In genomic region chr10:128895952-128896693, GRCm38 (mm10) we compare ENCODE assay signal across 8 mouse cellular contexts. TPM values are rescaled to one million over a fixed set of nuclear protein-coding genes. Genes with fewer than 3 reads are reported as not detected.
DNase-seq lines count a peak whose midpoint lies in the region; ATAC-seq lines count a peak whose summit lies in the region.

No protein-coding gene starts in this region.

- DNase-seq in adrenal gland, postnatal 14 days = peak; percentile 56
- DNase-seq in adrenal gland, adult 18-20 months (ENCODE audit: low spot score in 2 of 2) = no peak
- DNase-seq in neural tube, embryonic 10.5 days (ENCODE audit: extremely low spot score, low spot score) = no peak
- no peak for DNase-seq in intestine, embryonic 14.5 days (ENCODE audit: low spot score)
- no peak for DNase-seq in urinary bladder, adult 18-20 months (ENCODE audit: low spot score in 2 of 2)
- no peak for DNase-seq in urinary bladder, postnatal 25 days (ENCODE audit: low spot score)

- H3K9ac ChIP-seq in neural tube, embryonic 12.5 days = no peak overlapping the region; the same call in 1 of the 2 replicates
- no peak overlapping the region for H3K9ac ChIP-seq in intestine, embryonic 14.5 days (ENCODE audit: low read length)
- peak overlapping the region; percentile 38 for H3K9ac ChIP-seq in limb, embryonic 12.5 days (replicated peaks)

- WGBS in neural tube, embryonic 12.5 days = 4% methylated on average over 17 of the region's 17 CpGs
- 4% methylated on average over 17 of the region's 17 CpGs for WGBS in intestine, embryonic 14.5 days
- 3% methylated on average over 17 of the region's 17 CpGs for WGBS in limb, embryonic 12.5 days

- H3K27me3 ChIP-seq in neural tube, embryonic 12.5 days (replicated peaks) = peaks cover 18% of the 10 kb centered on the region
- H3K27me3 ChIP-seq in intestine, embryonic 14.5 days (replicated peaks; ENCODE audit: control insufficient read depth, insufficient read depth, low read length) = peaks cover 19% of the 10 kb centered on the region
- H3K27me3 ChIP-seq in limb, embryonic 12.5 days = peaks cover 16% of the 10 kb centered on the region

- no peak overlapping the region for H3K27ac ChIP-seq in neural tube, embryonic 12.5 days
- H3K27ac ChIP-seq in intestine, embryonic 14.5 days (ENCODE audit: low read depth) = no peak overlapping the region
- no peak overlapping the region for H3K27ac ChIP-seq in limb, embryonic 12.5 days

- H3K4me2 ChIP-seq in neural tube, embryonic 12.5 days (replicated peaks) = peak overlapping the region; percentile 17
- H3K4me2 ChIP-seq in intestine, embryonic 14.5 days (ENCODE audit: low read length) = peak overlapping the region; percentile 11; the same call in 1 of the 2 replicates
- H3K4me2 ChIP-seq in limb, embryonic 12.5 days = peak overlapping the region; percentile 45

- no peaks in the 10 kb centered on the region for H3K36me3 ChIP-seq in neural tube, embryonic 12.5 days
- no peaks in the 10 kb centered on the region for H3K36me3 ChIP-seq in intestine, embryonic 14.5 days (ENCODE audit: control insufficient read depth, insufficient read depth, low read length)
- H3K36me3 ChIP-seq in limb, embryonic 12.5 days = no peaks in the 10 kb centered on the region

- H3K4me1 ChIP-seq in neural tube, embryonic 12.5 days = peaks cover 16% of the 10 kb centered on the region
- peaks cover 7% of the 10 kb centered on the region; the same call in 1 of the 2 replicates for H3K4me1 ChIP-seq in intestine, embryonic 14.5 days (replicated peaks; ENCODE audit: control insufficient read depth, insufficient read depth, low read length)
- H3K4me1 ChIP-seq in limb, embryonic 12.5 days (replicated peaks) = peaks cover 30% of the 10 kb centered on the region

- no peaks in the 10 kb centered on the region for H3K9me3 ChIP-seq in neural tube, embryonic 12.5 days
- no peaks in the 10 kb centered on the region for H3K9me3 ChIP-seq in intestine, embryonic 14.5 days (ENCODE audit: control insufficient read depth, low read length)
- H3K9me3 ChIP-seq in limb, embryonic 12.5 days = no peaks in the 10 kb centered on the region

- no peak overlapping the region for H3K4me3 ChIP-seq in neural tube, embryonic 12.5 days
- no peak overlapping the region for H3K4me3 ChIP-seq in intestine, embryonic 14.5 days (ENCODE audit: low read depth, low read length)
- H3K4me3 ChIP-seq in limb, embryonic 12.5 days (replicated peaks) = peak overlapping the region; percentile 27

- ATAC-seq in neural tube, embryonic 12.5 days (ENCODE audit: low FRiP score, low read depth) = peak; percentile 3; the same call in 1 of the 2 replicates
- ATAC-seq in intestine, embryonic 14.5 days (replicated peaks; ENCODE audit: low FRiP score, low TSS enrichment, low read depth) = no peak
- ATAC-seq in limb, embryonic 12.5 days (ENCODE audit: insufficient number of reproducible peaks, insufficient read depth, low FRiP score, low TSS enrichment, low read depth) = no peak

RNA-seq across cellular contexts. Expression of gene Gdf11, which starts 4.6 kb away (rescaled TPM):
- 3.0 and 3.9 TPM in 2 replicates for total RNA-seq in adrenal gland, postnatal 14 days (2021)
- 1 to 10 TPM; 1.4 to 1.9 TPM for total RNA-seq in adrenal gland, adult 18-20 months (2021)
- 20.1 and 20.4 TPM in 2 replicates for polyA plus RNA-seq in neural tube, embryonic 12.5 days (2016; fragmentation: Nextera tagmentation; extraction: Ambion mirVana)
- 4.5 and 5.3 TPM in 2 replicates for polyA plus RNA-seq in intestine, embryonic 14.5 days (2014; fragmentation: Nextera tagmentation; extraction: Ambion mirVana)
- 15.2 and 20.7 TPM in 2 replicates for polyA plus RNA-seq in limb, embryonic 12.5 days (2016; fragmentation: Nextera tagmentation; extraction: Ambion mirVana)

RNA-seq across cellular contexts. Expression of gene Cd63, which starts 4.7 kb away (rescaled TPM):
- total RNA-seq in adrenal gland, postnatal 14 days (2021) = 217 and 234 TPM in 2 replicates
- 100 to 1,000 TPM; 288 to 358 TPM for total RNA-seq in adrenal gland, adult 18-20 months (2021)
- polyA plus RNA-seq in neural tube, embryonic 12.5 days (2016; fragmentation: Nextera tagmentation; extraction: Ambion mirVana) = 199 and 208 TPM in 2 replicates
- polyA plus RNA-seq in intestine, embryonic 14.5 days (2014; fragmentation: Nextera tagmentation; extraction: Ambion mirVana) = 558 and 572 TPM in 2 replicates
- 522 and 547 TPM in 2 replicates for polyA plus RNA-seq in limb, embryonic 12.5 days (2016; fragmentation: Nextera tagmentation; extraction: Ambion mirVana)

RNA-seq across cellular contexts. Expression of gene Rdh5, which starts 26.6 kb away (rescaled TPM):
- total RNA-seq in adrenal gland, postnatal 14 days (2021) = 10.9 and 15.5 TPM in 2 replicates
- total RNA-seq in adrenal gland, adult 18-20 months (2021) = 10 to 100 TPM in 1 of 2 experiments, 1 to 10 TPM in 1; 9.8 to 11.8 TPM
- 13.5 and 15.7 TPM in 2 replicates for polyA plus RNA-seq in neural tube, embryonic 12.5 days (2016; fragmentation: Nextera tagmentation; extraction: Ambion mirVana)
- 8.9 and 11.5 TPM in 2 replicates for polyA plus RNA-seq in intestine, embryonic 14.5 days (2014; fragmentation: Nextera tagmentation; extraction: Ambion mirVana)
- polyA plus RNA-seq in limb, embryonic 12.5 days (2016; fragmentation: Nextera tagmentation; extraction: Ambion mirVana) = 9.3 and 11.4 TPM in 2 replicates

RNA-seq across cellular contexts. Expression of gene Bloc1s1, which starts 27.7 kb away (rescaled TPM):
- total RNA-seq in adrenal gland, postnatal 14 days (2021) = 220 TPM in 2 replicates
- total RNA-seq in adrenal gland, adult 18-20 months (2021) = 100 to 1,000 TPM; 177 to 191 TPM
- 227 and 233 TPM in 2 replicates for polyA plus RNA-seq in neural tube, embryonic 12.5 days (2016; fragmentation: Nextera tagmentation; extraction: Ambion mirVana)
- 218 and 228 TPM in 2 replicates for polyA plus RNA-seq in intestine, embryonic 14.5 days (2014; fragmentation: Nextera tagmentation; extraction: Ambion mirVana)
- 197 and 202 TPM in 2 replicates for polyA plus RNA-seq in limb, embryonic 12.5 days (2016; fragmentation: Nextera tagmentation; extraction: Ambion mirVana)

RNA-seq across cellular contexts. Expression of gene Itga7, which starts 37.5 kb away (rescaled TPM):
- 18.7 and 19.0 TPM in 2 replicates for total RNA-seq in adrenal gland, postnatal 14 days (2021)
- 10 to 100 TPM; 10.7 to 25.7 TPM for total RNA-seq in adrenal gland, adult 18-20 months (2021)
- polyA plus RNA-seq in neural tube, embryonic 12.5 days (2016; fragmentation: Nextera tagmentation; extraction: Ambion mirVana) = 7.9 and 8.3 TPM in 2 replicates
- 2.1 and 2.3 TPM in 2 replicates for polyA plus RNA-seq in intestine, embryonic 14.5 days (2014; fragmentation: Nextera tagmentation; extraction: Ambion mirVana)
- 1.3 and 1.7 TPM in 2 replicates for polyA plus RNA-seq in limb, embryonic 12.5 days (2016; fragmentation: Nextera tagmentation; extraction: Ambion mirVana)
